Mouse (Mus musculus) gastrocnemius, postnatal 4 days (tissue): Measurements from ENCODE around the gene Rasgrp2. TPM values are rescaled to one million over a fixed set of nuclear protein-coding genes. Genes with fewer than 3 reads are reported as not detected.

Experiments used
- DNase-seq, 2 experiments: peaks; one replicate each; pipeline ENCODE4 v3.0.0; 2021 to 2022; ENCODE audit warnings: low spot score in 2 of 2, mixed read lengths in 2 of 2
- long read RNA-seq, 2 experiments: library from polyadenylated mRNA; stranded (forward); transcript quantifications; one replicate each; pipeline ENCODE4 v2.0.0; 2021
- total RNA-seq, 2 experiments: library from RNA; stranded (reverse); gene quantifications; 2 replicates each; pipeline ENCODE4 v1.2.3; 2021

Gene Rasgrp2
- total RNA-seq: 10 to 100 TPM; 37.4 to 40.2 TPM
- long read RNA-seq, experiment 1, partial matches to known transcripts: 2 of 12 reads
- long read RNA-seq, experiment 1, other reads (novel, unspliced or antisense): 8 of 12 reads
- long read RNA-seq, experiment 2, partial matches to known transcripts: 8 of 20 reads
- long read RNA-seq, experiment 2, other reads (novel, unspliced or antisense): 10 of 20 reads

DNA sequence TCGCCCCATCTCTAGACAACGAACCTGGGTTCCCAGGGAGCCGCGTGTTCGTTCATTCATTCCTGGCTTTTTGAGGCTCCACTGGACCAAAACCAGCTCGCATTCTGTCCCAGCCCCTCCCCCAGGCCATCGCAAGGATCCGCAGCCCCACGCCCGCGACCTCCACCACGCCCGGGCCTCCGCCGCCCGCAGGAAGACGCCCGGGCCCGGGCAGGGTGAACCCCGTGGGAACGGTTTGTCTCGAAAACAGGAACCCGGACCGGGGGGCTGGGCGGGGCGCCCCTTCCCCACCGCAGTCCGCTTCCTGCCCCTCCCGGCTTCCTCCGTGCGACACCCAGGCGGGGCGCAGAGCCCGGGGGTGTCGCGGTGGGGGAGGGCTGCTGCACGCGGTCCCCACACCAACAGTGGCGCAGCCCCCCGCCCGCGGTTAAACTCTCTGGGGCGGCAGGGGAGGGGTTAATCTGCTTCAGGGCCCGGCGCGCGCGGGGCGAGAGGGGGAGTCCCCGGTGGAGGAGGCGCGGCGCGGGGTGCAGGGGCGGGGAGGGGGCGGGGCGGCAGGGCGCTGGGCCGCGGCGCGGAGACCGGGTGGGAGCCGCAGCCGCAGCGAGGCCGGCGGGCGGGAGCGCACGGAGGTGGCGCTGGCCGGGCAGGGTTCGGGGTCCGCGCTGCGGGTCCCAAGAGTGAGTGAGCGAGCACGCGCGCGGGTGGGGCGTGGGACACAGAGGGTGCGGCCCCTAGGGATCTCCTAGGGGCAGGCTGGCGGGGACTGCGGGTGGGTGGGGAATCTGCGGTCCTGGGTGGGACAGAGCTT lies at the start of gene Rasgrp2:
Rasgrp2 (plus strand) TSS at position 56 of the 811 bp plus-strand sequence.
- peak in 1 of 2 experiments; percentile 54 for DNase-seq

DNA sequence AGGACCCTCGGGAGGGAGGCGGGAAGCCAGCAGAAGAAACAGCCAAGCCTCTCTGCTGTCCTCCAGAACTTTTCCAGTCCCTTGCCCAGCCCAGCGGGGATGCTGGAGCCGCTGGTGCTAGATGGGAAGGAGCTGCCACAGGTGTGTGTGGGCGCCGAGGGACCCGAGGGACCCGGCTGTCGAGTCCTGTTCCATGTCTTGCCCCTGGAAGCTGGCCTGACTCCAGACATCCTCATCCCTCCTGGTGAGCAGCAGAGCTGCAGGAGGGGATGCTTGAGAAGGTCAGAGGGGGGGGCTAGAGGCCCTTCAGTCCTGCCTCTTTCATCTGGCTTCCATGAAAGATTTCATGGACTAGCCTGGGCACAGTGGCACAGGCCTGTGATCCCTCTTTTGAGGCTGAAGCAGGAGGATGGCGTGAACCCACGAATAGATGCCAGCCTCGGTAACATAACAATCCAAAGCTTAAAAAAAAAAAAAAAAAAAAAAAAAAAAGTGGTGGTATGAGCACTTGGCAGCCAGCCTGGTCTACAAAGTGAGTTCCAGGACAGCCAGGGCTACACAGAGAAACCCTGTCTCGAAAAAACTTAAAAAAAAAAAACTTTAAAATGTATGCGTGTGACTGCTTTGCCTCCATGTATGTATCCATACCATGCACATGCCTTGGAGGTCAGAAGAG lies 47.6 kb upstream of the Rasgrp2 start:
- no peak for DNase-seq

DNA sequence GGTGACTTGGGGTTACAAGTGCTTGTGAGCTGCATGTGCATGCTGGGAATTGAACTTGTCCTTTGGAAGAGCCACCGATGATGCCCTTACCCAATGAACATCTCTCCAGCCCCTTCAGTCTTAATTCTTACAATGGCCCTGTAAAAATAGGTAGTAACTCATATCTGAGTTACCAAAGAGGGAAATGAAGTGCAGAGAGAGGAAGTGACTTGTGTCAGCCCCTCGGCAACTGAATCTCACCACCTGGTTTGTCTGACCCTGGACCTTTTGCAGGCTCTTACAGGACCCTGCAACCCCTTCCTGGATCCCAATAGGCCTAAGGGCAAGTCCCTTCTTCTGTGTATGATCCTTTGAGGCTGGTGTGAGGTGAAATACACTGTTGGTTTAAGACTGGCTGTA lies 47.0 kb upstream of the Rasgrp2 start:
- no peak for DNase-seq

DNA sequence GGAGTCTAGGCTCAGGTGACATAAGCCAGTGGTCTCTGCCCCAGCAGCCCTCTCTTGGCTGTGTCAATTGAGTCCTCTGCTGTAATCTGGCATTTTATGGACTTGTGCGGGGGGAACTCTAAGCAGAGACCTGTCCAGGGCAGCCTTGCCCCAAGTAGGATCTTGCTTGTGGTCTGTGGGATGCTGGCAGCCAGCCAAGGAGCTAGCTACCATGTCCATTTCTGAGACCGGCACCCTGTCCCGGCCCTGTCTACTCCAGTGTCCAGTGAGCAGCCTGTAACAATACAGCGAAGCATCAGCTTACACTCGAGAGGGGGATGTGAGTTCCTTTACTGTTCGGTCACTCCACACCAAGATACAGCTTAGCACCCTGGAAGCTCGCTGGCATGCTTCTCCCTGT lies 45.1 kb upstream of the Rasgrp2 start:
- no peak for DNase-seq

DNA sequence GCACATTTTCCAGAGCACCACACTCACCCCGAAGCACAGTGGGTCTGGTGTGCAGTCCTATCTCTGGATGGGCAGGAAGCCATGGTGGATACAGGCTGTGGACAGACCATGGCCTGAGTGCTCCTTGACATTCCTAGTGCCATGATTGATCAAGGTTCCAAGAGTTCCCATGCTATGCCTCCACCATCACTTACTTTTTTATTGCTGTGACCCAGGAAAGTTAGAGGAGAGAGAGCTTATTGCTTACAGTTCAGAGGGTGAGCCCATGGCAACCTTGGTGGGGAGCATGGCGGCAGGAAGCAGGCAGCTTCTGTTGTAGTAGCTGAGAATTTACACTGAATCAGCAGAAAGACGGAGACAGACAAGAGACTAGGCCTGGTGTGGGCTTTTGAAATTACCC lies 37.8 kb upstream of the Rasgrp2 start:
- no peak for DNase-seq

DNA sequence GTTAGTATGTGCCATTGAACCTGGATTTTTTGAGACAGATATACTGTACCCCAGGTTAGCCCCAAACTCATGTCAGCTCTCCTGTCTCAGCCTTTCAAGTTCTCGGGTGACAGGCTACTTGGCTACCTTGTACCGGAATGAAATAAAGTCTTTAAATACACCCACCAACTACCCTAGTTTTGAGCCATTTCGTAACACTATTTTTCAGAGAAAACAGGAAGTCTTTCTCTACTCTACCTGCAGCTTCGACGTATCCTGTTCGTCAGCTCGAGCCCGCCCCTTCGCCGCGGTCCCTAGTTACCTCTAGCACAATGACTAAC lies 36.1 kb upstream of the Rasgrp2 start:
- no peak for DNase-seq

DNA sequence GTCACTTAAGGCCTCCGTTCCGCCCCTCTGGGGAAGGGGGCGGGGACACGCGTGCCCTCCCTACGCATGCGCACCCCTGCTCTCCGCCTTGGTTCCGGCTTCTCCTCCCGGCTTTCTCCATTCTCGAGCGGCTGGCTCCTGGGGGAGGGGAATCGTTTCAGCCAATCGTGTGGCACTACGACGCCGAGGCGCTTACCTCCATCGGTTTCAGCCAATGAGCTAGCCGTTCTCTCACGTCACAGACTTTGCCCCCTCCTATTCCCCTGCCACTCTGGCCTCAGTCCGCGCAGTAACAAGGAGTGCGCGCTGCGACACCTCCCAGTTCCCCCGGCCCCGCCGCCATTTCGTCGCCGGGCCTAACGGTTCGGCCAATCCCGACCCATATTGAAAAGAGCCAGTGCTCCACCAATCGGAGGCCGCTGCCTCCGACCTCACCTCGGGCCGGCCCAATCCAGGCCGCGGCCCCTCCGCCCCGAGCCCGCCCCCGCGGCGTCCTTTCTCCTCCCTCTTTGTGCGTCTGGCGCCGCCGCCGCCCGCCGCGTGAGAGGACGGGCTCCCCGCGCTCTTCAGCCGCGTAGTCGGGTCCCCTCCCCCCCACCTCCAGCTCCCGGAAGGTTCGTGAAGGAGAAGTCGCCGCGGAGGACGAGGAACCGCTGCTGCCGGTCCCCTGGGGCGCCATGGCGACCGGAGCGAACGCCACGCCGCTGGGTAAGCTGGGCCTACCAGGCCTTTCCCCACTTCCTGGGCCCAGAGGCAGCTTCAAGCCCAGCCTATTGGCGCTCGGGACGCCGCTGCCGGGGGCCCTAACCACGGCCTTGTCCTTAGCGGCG lies 35.5 kb upstream of the Rasgrp2 start, which contains the start of gene Sf1:
Sf1 (plus strand) TSS at position 280 of the 830 bp plus-strand sequence.
- DNase-seq: peak; percentile 99

DNA sequence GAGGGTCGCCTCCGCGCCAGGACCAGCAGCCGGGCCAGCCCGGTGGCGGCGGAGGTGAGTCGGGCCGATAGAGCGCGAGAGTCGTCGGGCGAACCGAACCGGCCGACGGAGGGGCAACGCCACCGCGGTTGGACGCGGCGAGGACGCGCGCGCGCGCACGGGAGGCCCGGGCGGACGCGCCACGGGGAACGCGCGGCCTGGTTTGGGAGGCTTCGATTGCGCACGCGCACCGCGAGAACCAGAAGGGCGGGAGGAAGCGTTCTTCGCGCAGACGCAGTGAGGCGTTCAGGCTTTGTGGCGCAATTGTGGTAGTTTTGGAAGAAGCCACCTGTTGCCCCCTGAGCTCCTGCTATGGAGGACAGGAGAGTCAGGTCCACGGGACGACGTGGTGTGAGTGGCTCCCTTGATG lies 34.8 kb upstream of the Rasgrp2 start:
- DNase-seq: peak; percentile 85 to 94

DNA sequence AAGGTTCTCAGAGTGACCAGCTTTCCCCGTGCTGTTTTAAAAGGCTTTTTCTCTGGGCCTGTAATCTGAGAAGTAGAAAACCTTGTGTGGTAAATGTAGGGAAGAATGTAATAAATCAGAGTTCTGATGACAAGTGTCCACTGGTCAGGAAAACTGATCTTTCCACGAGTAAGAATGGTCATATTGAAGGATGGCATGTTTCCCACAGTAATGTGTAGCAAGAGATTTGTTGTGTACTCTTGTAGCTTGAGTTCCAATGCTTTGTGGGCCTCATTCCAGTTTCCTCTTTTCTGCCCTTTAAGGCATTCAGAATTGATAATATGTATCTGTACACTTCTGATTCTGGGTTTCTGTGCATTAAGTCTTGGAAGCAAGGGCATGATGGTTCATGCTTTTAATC lies 34.3 kb upstream of the Rasgrp2 start:
- DNase-seq: no peak

DNA sequence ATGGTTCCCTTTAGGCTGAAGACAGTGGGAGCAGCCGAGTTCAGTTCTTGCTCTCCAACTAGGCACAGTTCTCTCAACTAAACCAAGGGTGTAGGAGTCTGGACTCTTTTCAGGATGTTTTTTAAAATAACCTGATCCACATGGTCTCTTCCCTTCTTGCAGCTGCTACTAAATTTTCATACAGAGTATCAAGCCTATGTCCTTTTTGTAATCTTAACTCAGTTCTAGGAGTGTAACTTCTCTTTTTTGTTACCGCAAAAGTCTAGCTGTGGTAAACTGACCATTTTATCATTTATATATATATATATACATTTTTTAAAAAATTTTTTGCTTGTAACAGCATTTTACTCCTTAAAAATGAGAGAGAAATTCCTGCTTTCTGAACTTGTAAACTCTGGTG lies 29.0 kb upstream of the Rasgrp2 start:
- no peak for DNase-seq

DNA sequence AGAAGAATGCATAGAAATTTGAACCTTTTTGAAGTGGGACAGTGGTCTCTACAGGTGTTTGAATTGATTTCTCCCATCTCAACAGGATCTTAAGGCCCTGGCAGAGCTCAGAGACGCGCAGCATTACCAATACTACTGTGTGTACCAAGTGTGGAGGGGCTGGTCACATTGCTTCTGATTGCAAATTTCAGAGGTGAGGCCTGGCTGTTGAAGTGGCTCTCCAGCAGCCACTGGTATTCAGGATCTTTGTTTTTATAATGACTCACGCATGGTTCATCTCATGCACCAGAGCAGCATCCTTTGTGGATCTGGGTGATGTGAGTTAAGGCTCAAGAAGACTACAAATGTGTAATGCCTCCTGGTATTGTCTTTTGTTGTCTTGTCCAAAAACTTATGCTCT lies 26.7 kb upstream of the Rasgrp2 start:
- DNase-seq: no peak

DNA sequence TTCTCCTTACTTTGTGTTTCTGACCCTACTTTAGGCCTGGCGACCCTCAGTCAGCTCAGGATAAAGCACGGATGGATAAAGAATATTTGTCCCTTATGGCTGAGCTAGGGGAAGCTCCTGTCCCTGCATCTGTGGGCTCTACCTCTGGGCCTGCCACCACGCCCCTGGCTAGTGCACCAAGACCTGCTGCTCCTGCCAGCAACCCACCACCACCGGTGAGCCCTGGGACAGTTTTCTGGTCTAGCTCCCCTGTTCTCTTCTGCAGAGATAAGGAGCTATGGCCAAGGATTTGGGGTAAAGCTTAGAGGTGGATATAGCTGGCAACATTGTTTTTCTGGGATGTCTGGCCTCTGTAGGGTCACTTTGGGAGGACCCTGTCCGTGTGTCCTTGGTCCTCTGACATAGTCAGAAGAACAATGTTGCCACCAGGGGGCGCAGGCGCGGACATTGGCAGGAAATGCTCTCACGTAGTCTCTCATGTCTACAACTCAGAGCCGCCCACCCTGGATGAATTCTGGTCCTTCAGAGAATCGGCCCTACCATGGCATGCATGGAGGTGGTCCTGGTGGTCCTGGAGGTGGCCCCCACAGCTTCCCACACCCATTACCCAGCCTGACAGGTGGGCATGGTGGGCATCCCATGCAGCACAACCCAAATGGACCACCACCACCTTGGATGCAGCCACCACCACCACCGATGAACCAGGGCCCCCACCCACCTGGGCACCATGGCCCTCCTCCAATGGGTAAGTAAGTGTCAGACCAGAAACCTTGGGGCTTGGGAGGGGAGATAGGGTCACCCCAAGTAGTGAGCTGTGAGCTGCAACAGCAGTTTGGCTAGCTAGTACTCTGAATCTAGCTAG lies 25.4 kb upstream of the Rasgrp2 start:
- DNase-seq: peak; percentile 84 to 90

DNA sequence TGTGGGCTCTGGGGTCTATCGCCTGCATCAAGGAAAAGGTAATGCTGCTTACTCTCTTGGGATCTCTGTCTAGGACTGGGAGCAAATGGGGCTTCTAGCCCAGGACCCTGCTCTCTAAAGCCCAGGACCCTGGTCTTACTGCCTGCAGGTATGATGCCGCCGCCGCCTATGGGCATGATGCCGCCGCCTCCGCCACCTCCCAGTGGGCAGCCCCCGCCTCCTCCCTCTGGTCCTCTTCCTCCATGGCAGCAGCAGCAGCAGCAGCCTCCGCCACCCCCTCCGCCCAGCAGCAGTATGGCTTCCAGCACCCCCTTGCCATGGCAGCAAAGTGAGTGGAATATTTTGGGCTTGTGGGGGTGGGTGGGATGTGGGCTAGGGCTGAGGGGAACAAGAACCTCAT lies 24.6 kb upstream of the Rasgrp2 start:
- DNase-seq: no peak

DNA sequence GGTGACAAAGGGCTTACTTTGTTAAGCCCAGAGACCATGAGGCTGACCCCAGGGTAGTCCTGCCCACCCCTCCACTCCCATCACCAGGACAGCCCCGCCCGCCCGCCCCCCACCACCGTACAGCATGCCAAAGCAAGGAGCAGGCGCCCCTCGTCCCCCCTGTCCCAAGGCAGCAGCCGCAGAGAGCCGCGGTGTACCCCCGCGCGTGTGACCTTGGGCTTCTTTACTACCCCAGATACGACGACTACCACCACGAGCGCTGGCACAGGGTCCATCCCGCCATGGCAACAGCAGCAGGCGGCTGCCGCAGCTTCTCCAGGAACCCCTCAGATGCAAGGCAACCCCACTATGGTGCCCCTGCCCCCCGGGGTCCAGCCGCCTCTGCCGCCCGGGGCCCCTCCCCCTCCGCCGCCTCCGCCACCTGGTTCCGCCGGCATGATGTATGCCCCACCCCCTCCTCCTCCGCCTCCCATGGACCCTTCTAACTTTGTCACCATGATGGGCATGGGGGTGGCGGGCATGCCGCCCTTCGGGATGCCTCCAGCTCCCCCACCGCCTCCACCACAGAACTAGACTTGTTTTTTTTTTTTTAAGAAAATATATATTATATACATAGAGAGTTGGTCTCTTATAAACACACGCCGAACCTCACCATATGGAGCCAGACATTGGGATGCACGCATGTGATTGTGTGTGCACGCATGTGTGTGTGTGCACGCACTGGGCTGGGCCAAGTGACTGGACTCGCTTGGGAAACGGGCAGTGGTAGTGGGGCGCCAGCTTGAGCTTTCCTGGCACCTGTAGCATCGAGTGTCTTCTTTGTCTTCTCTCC lies 23.5 kb upstream of the Rasgrp2 start:
- DNase-seq: no peak

DNA sequence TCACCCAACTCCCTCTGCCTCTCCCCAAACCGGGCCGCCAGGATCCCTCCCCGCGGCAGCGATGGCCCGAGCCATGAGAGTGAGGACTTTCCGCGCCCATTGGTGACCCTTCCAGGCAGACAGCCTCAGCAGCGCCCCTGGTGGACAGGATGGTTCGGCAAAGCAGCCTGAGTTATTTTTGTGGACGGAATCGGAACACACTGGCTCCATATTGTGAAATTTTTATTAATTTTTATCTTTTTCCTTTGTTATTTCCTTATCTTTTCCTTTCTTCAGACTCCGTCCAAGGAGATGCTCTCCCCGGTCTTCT lies 22.9 kb upstream of the Rasgrp2 start:
- DNase-seq: peak; percentile 61 to 69

DNA sequence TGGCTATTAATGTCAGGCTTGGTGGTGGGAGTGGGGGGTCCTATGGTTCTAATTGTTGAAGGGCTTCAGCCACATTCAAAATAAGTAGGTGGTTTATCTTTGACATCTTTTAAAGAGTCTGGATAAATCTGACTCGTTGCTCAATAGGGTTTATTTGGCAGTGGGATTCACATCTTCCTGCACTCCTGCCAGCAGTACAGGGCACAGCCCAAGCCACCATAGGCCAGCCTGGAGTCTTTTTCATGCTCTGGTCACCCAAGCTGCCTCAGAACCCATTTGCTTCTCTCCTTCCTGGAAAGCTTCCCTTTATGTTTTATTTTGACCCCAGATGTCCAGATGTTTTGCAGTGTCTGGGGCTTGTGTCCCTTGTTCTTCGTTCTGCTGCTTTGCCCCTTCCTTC lies 22.5 kb upstream of the Rasgrp2 start:
- DNase-seq: no peak

DNA sequence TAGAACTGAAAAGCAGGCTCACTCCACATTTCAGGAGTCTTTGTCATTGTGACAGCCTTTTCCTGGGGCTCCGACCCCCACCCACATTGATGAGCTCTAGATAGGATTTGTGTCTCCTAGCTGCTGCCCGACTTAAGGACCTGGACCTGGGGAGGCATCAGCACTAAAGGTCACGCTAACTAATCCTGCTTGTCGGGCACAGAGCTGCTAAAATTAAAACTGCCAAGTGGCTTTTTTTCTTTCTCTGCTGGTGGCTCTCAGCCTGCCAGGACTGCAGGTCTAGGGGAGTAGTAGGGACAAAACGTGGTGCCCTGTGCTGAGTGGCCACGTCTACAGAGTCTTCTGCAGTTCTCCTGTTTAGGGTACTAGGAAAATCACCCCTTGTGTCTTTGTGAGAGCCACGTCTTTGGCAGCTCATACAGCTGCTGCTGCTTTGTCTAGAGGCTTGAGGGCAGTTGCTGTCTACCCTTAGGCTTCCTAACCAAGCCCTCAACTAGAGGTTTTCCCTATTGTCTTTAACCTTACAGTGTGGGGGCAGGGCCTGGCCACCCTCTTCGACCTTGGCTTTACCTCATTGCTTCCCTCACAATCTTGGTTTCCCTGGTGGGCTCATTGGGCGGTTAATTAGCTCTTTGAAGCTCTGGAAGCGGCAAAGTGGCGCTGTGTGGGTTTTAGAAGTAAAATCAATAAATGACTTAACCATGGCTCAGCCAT lies 21.7 kb upstream of the Rasgrp2 start:
- DNase-seq: no peak

DNA sequence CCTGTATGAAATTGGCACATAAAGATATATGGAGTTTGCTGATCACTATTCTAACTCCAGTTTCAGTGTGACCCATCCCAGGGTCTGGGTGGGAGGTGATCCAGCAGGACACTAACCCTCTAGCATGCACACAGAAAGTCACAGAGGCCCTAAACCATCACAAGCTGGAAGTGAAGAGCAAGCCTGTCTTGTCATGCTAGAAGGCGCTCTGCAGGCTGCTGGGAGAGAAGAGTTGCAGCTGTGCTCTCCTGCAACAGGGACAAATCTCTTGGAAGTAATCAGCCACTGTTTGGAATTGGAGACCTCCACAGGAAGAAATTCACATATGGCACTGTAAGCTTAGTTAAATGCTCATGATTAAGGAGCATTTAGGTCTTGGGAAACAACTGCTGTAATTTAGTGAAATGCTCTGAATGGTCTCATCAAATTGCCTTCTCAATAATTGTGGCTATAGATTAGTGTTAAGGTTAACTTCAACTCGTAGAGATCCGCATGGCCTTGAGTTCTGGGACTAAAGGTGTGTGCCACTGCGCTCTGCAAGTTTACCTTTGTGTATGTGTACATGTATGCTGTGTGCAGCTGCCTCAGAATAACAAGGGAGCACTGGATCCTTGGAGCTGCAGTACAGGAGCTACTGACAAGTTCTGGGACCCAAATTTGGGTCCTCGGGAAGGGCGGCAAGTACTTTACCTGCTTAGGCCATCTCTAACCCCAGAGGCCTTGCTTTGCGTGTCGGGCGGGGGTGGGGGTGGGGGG lies 18.6 kb upstream of the Rasgrp2 start:
- DNase-seq: no peak
